Mouse (Mus musculus) ES-E14 (cell line): ENCODE results near the gene Rmnd1. TPM values are rescaled to one million over a fixed set of nuclear protein-coding genes. Genes with fewer than 3 reads are reported as not detected.

Experiments
- DNase-seq: peaks from one replicate; pipeline ENCODE4 v3.0.0-alpha.2; 2013; ENCODE audit warnings: low read depth, low spot score
- H3K27ac ChIP-seq: 2 replicates; pipeline ENCODE4 v1.5.1; 2012; ENCODE audit warnings: low read depth, mild to moderate bottlenecking, low read length, moderate library complexity, mixed read lengths; ENCODE audit not compliant: poor library complexity, insufficient read depth, severe bottlenecking
- H3K36me3 ChIP-seq: 2 replicates; pipeline ENCODE4 v1.6.1; 2012; ENCODE audit warnings: mild to moderate bottlenecking, low read length, moderate library complexity, mixed read lengths; ENCODE audit not compliant: control insufficient read depth, poor library complexity, insufficient read depth, severe bottlenecking
- H3K4me1 ChIP-seq, 2 experiments: fragments of 150-350 bp in 1 of 2; sonication (generic) in 1 of 2; 2 replicates each; pipeline ENCODE4 v1.6.1; 2012; ENCODE audit warnings: low read length in 2 of 2, mild to moderate bottlenecking in 1 of 2, mixed read lengths in 1 of 2; ENCODE audit not compliant: control insufficient read depth in 2 of 2, insufficient read depth in 2 of 2, poor library complexity in 1 of 2
- H3K4me3 ChIP-seq, 2 experiments: fragments of 150-350 bp in 1 of 2; sonication (generic) in 1 of 2; 2 replicates each; pipeline ENCODE4 v1.5.1; 2012; ENCODE audit warnings: low read length in 2 of 2, low read depth in 1 of 2, mild to moderate bottlenecking in 1 of 2, mixed read lengths in 1 of 2; ENCODE audit not compliant: insufficient read depth in 1 of 2, poor library complexity in 1 of 2, severe bottlenecking in 1 of 2
- H3K9ac ChIP-seq: 2 replicates; pipeline ENCODE4 v1.6.1; 2012; ENCODE audit warnings: low read depth, mild to moderate bottlenecking, low read length, mixed read lengths; ENCODE audit not compliant: poor library complexity, insufficient read depth, severe bottlenecking
- H3K9me3 ChIP-seq: fragments of 150-350 bp; sonication (generic); 2 replicates; pipeline ENCODE4 v1.6.1; 2012; ENCODE audit warnings: low read depth, mild to moderate bottlenecking, low read length; ENCODE audit not compliant: control insufficient read depth, insufficient read depth
- CHD2 ChIP-seq: IDR thresholded peaks from 2 replicates; pipeline ENCODE4 v1.6.1; 2014; ENCODE audit warnings: mild to moderate bottlenecking, low read depth, low read length, inconsistent platforms
- HCFC1 ChIP-seq: IDR thresholded peaks from 2 replicates; pipeline ENCODE4 v1.6.1; 2012; ENCODE audit warnings: low read length, inconsistent platforms, borderline replicate concordance; ENCODE audit not compliant: insufficient read depth
- MAFK ChIP-seq: IDR thresholded peaks from 2 replicates; pipeline ENCODE4 v1.6.1; 2014; ENCODE audit warnings: mild to moderate bottlenecking, low read depth, low read length, inconsistent platforms; ENCODE audit not compliant: insufficient read depth
- ZC3H11A ChIP-seq: IDR thresholded peaks from 2 replicates; pipeline ENCODE4 v1.6.1; 2012; ENCODE audit warnings: low read depth, mild to moderate bottlenecking, inconsistent platforms, low read length, borderline replicate concordance
- ZNF384 ChIP-seq: IDR thresholded peaks from 2 replicates; pipeline ENCODE4 v1.6.1; 2012; ENCODE audit warnings: low read depth, low read length, inconsistent platforms
- in situ Hi-C, 2 experiments: fragments of 600-800 bp; cut with MboI; formaldehyde crosslinking; loops; one replicate each; pipeline ENCODE4 v1.15.1; 2025; ENCODE audit warnings: low sequenced_read_pairs in 2 of 2, inconsistent platforms in 1 of 2; ENCODE audit not compliant: unreplicated experiment in 2 of 2
- total RNA-seq: library from RNA; depleted of rRNA; stranded (reverse); fragments of 300-350 nt; gene quantifications from 2 replicates; pipeline ENCODE4 v1.2.3, GENCODE M21; 2012

Rmnd1 gene
- total RNA-seq, 1 experiment: 31.8 TPM

GRCm38 (mm10) chr10:4431746-4432122 is 454 bp downstream of the Rmnd1 start:
- no peak for DNase-seq
- Histone ChIP-seq H3K36me3 (peaks cover 6% of the 10 kb centered on the region), H3K4me1 (peaks cover 13 to 16% of the 10 kb centered on the region in 2 experiments), H3K9me3 (no peaks in the 10 kb centered on the region), H3K4me3 (peak overlapping the region; percentile 72 to 93), H3K27ac (peak overlapping the region; percentile 69), H3K9ac (peak overlapping the region; percentile 91)
- TF ChIP-seq ZNF384 (no peak), MAFK (no peak), ZC3H11A (no peak), HCFC1 (no peak), CHD2 (no peak)
- in situ Hi-C loops: no loop called here

DNA sequence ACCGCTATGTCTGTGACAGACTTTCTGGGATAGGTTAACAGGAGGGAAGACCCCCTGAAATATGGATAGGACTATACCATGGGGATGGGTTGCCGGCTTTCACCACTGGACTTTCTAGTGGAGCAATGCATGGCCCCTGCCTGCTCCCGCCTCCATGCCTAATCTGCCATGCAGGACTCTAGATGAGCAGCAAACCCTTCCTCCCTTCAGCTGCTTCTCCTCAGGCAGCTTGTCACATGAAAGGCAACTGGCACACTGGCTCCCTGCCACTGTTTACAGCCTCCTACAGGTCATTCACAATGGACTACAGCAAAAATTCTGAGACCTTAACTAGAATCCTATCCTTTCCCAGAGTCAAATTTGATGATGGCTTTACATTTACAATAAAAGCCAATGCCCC is 1.4 kb downstream of the Rmnd1 start:
- Histone ChIP-seq H3K9ac (peak overlapping the region; percentile 60; the same call in 1 of the 2 replicates), H3K9me3 (no peaks in the 10 kb centered on the region), H3K4me3 (peak overlapping the region in 1 of 2 experiments; percentile 9; a peak in 1 of 4 replicates), H3K4me1 (peaks cover 9 to 16% of the 10 kb centered on the region in 2 experiments), H3K27ac (no peak overlapping the region), H3K36me3 (peaks cover 10% of the 10 kb centered on the region)
- in situ Hi-C loops: no loop called here
- no peak for TF ChIP-seq CHD2
- TF ChIP-seq HCFC1: no peak
- TF ChIP-seq ZC3H11A: no peak
- TF ChIP-seq ZNF384: no peak
- TF ChIP-seq MAFK: no peak
- DNase-seq: no peak

DNA sequence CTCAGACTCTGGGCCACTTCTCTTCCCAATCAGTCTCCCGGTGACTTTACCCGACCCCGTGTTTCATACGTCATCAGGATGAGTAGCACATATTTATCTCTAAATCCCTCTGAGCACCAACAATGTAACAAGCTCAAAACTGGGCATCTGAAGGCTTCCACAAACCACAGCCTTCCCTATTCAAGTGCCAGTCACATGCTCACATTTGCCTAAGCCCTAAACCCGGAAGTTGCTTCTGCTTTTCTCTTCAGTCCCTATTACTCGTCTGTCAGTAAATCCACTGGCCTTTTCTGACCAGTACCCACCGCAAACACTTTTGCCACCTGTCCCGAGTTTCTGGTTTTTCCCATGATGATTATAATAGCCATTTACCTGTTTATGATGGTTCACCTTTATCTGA is 1.8 kb downstream of the Rmnd1 start:
- no peak for DNase-seq
- TF ChIP-seq CHD2: no peak
- TF ChIP-seq ZC3H11A: no peak
- TF ChIP-seq HCFC1: no peak
- TF ChIP-seq MAFK: no peak
- no peak for TF ChIP-seq ZNF384
- in situ Hi-C loops: no loop called here

DNA sequence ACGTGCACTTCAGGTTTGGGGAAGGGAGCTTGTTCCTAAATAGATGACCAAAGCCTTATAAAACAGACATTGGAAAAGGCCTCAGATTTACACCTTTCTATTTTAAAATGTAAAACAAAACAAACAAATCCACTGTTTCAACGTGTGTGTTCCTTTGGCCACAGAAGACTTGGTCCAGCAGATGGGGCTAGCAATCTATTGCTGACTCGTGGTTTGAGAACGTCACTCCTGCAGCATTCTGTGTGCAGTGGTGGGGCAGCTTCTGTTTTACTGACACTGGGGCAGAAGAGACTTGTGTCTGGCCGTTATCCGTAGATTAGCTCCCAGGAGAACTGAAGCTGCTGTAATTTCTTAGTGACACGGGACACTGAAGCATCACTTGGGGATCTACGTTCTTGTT is 6.9 kb downstream of the Rmnd1 start:
- no peak overlapping the region for H3K9ac ChIP-seq
- no peak for TF ChIP-seq MAFK
- no peak for TF ChIP-seq ZNF384
- TF ChIP-seq CHD2: no peak
- H3K4me1 ChIP-seq: peaks cover 0 to 3% of the 10 kb centered on the region in 2 experiments; a peak in 1 of 4 replicates
- no peaks in the 10 kb centered on the region for H3K9me3 ChIP-seq
- H3K27ac ChIP-seq: no peak overlapping the region
- in situ Hi-C loops: no loop called here
- peaks cover 24% of the 10 kb centered on the region for H3K36me3 ChIP-seq
- H3K4me3 ChIP-seq: no peak overlapping the region
- DNase-seq: no peak

More for the DNA sequence above, 1.8 kb downstream of the Rmnd1 start:
- Histone ChIP-seq H3K36me3 (peaks cover 13% of the 10 kb centered on the region), H3K4me1 (peaks cover 9 to 16% of the 10 kb centered on the region in 2 experiments), H3K27ac (no peak overlapping the region), H3K9ac (peak overlapping the region; percentile 60; the same call in 1 of the 2 replicates), H3K9me3 (no peaks in the 10 kb centered on the region), H3K4me3 (peak overlapping the region in 1 of 2 experiments; percentile 9; a peak in 1 of 4 replicates)

DNA sequence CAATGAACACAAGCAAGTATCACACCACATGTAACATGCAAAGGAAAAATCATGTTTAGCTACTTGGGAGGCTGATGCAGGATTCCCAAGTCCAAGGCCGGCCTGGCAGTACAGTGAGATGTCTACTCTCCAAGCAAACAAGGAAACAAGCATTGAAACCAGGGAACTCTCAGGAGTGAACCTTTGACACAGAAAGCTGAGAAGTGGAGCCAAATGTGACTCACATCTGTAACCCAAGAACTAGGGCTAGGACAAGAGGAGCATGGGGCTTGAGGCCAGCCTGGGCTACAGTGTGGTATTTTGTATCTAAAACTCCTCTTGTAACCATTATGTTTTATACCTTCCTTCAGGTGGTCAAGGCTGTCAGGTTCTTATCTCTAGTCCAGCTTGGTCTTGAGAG is 25.0 kb downstream of the Rmnd1 start:
- DNase-seq: no peak
- Histone ChIP-seq H3K36me3 (peaks cover 27% of the 10 kb centered on the region), H3K9me3 (no peaks in the 10 kb centered on the region), H3K4me3 (no peak overlapping the region), H3K27ac (no peak overlapping the region), H3K9ac (no peak overlapping the region), H3K4me1 (no peaks in the 10 kb centered on the region)
- in situ Hi-C loops: loop anchor here in 1 of 2 experiments (25.0 kb wide), 1 partner anchor 755 kb away; no protein-coding TSS in a partner anchor
- TF ChIP-seq ZC3H11A (no peak), ZNF384 (no peak), HCFC1 (no peak), CHD2 (no peak), MAFK (no peak)
